Mouse (Mus musculus) forebrain, embryonic 11.5 days (tissue): Measurements from ENCODE around the gene Cacna2d1. TPM values are rescaled to one million over a fixed set of nuclear protein-coding genes. Genes with fewer than 3 reads are reported as not detected.

Experiments used
- ATAC-seq: fragments of 200-750 bp; cut with Nextera tagmentation; replicated peaks from 2 replicates; pipeline ENCODE4 v1.8.0; 2017; ENCODE audit warnings: moderate TSS enrichment; ENCODE audit not compliant: low FRiP score
- DNase-seq: peaks from one replicate; pipeline ENCODE4 v3.0.0-alpha.2; 2017; ENCODE audit warnings: low spot score
- H3K27ac ChIP-seq: fragments of 300-500 bp; sonication (generic); 2 replicates; pipeline ENCODE4 v1.5.1; 2014; ENCODE audit warnings: low read depth, low read length
- H3K27me3 ChIP-seq: fragments of 300-500 bp; sonication (generic); 2 replicates; pipeline ENCODE4 v1.6.1; 2014; ENCODE audit warnings: mild to moderate bottlenecking, low read length, mixed read lengths; ENCODE audit not compliant: control insufficient read depth, insufficient read depth
- H3K36me3 ChIP-seq: fragments of 300-500 bp; sonication (generic); 2 replicates; pipeline ENCODE4 v1.6.1; 2014; ENCODE audit warnings: mild to moderate bottlenecking, low read length, moderate library complexity, mixed read lengths; ENCODE audit not compliant: control insufficient read depth, insufficient read depth
- H3K4me1 ChIP-seq: fragments of 300-500 bp; sonication (generic); replicated peaks from 2 replicates; pipeline ENCODE4 v1.6.1; 2014; ENCODE audit warnings: low read length, mixed read lengths; ENCODE audit not compliant: control insufficient read depth, insufficient read depth
- H3K4me2 ChIP-seq: fragments of 300-500 bp; sonication (generic); 2 replicates; pipeline ENCODE4 v1.6.1; 2014; ENCODE audit warnings: low read depth, mild to moderate bottlenecking, low read length, moderate library complexity, mixed read lengths; ENCODE audit not compliant: severe bottlenecking
- H3K4me3 ChIP-seq: fragments of 300-500 bp; sonication (generic); 2 replicates; pipeline ENCODE4 v1.5.1; 2014; ENCODE audit warnings: low read depth, low read length
- H3K9ac ChIP-seq: fragments of 300-500 bp; sonication (generic); 2 replicates; pipeline ENCODE4 v1.6.1; 2014; ENCODE audit warnings: low read length
- H3K9me3 ChIP-seq: fragments of 300-500 bp; sonication (generic); 2 replicates; pipeline ENCODE4 v1.6.1; 2016; ENCODE audit warnings: low read length, mixed read lengths; ENCODE audit not compliant: control insufficient read depth
- WGBS: fragments of 180-500 bp; shearing (Covaris S2); extraction: QIAGEN DNeasy Blood & Tissue Kit; methylation state at CpG from one replicate; pipeline ENCODE4 v1.1.7; 2014; 5-methylcytosine and 5-hydroxymethylcytosine counted together
- polyA plus RNA-seq: library from polyadenylated mRNA; unstranded; fragments of >200 nt; fragmentation: Nextera tagmentation; extraction: Ambion mirVana; gene quantifications from 2 replicates; pipeline ENCODE4 v1.2.1, GENCODE M21; 2014

Cacna2d1 gene
- polyA plus RNA-seq, 1 experiment from 2014 or later: 21.9 TPM

DNA sequence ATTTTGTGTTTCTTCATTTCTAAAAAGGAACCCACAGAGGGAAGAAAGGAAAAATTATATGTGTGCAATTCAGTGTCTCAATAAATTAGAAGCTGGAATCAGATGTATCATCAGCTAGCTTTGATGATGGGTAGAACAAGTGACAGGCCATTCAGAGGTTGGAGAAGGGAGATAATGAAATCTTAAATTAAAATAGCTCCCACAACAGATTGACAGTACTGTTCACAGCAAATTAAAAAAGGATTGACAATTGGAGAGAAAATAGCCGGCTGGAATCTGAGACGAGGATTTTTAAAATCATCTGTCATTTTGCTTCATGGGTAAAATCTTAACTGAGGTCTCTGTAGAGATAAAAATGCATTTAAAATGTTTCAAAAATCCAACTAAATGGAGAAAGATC is 290.9 kb downstream of the Cacna2d1 start:
- H3K9me3 ChIP-seq: no peaks in the 10 kb centered on the region
- no peaks in the 10 kb centered on the region for H3K36me3 ChIP-seq
- no peak overlapping the region for H3K9ac ChIP-seq
- 75% methylated on average over 2 of the region's 2 CpGs for WGBS
- no peaks in the 10 kb centered on the region for H3K4me1 ChIP-seq
- no peak overlapping the region for H3K27ac ChIP-seq
- DNase-seq (no peak), ATAC-seq (no peak)
- no peaks in the 10 kb centered on the region for H3K27me3 ChIP-seq
- no peak overlapping the region for H3K4me2 ChIP-seq
- no peak overlapping the region for H3K4me3 ChIP-seq

DNA sequence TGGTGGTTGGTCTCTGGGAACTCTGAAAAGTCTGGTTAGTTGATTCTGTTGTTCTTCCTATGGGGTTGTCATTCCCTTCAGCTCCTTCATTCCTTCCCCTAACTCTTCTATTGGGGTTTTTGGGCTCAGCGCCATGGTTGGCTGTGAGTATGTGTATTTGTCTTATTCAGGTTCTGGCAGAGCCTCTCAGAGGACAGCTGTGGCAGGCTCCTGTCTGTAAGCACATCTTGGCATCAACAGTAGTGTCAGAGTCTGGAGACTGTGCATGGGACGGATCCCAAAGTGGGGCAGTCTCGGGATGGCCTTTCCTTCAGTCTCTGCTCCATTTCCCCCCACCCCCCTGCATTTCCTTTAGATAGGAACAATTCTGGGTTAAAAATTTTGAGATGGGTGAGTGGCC is 294.9 kb downstream of the Cacna2d1 start:
- no peaks in the 10 kb centered on the region for H3K27me3 ChIP-seq
- H3K4me3 ChIP-seq: no peak overlapping the region
- H3K9ac ChIP-seq: no peak overlapping the region
- WGBS: 89% methylated on average over 3 of the region's 3 CpGs
- no peaks in the 10 kb centered on the region for H3K4me1 ChIP-seq
- no peak overlapping the region for H3K27ac ChIP-seq
- ATAC-seq (no peak), DNase-seq (no peak)
- no peaks in the 10 kb centered on the region for H3K9me3 ChIP-seq
- no peaks in the 10 kb centered on the region for H3K36me3 ChIP-seq
- H3K4me2 ChIP-seq: no peak overlapping the region

DNA sequence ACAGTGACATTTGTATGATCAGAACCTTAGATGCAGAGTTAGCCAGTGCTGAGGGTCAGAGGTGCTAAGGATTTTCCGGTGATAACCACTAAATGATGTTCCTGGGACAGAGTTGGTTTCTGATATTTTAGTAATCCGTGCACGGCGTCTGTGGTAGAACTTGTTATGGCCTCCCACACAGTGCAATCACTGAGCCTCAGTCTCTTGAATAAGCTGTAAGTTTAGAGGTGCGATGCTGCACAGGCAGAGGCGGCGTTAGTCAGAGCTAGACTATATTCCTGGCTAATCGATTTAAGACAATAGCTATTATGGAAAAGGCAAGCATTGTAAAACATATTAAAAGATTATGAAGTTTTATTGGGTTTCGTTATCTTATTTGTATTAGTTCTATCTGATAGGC is 297.0 kb downstream of the Cacna2d1 start:
- Histone ChIP-seq H3K4me1 (peaks cover 3% of the 10 kb centered on the region; the same call in 1 of the 2 replicates), H3K4me3 (no peak overlapping the region), H3K9me3 (no peaks in the 10 kb centered on the region), H3K4me2 (no peak overlapping the region), H3K36me3 (no peaks in the 10 kb centered on the region), H3K27ac (no peak overlapping the region), H3K9ac (no peak overlapping the region), H3K27me3 (no peaks in the 10 kb centered on the region)
- ATAC-seq (no peak), DNase-seq (no peak)
- WGBS: 88% methylated on average over 9 of the region's 9 CpGs

DNA sequence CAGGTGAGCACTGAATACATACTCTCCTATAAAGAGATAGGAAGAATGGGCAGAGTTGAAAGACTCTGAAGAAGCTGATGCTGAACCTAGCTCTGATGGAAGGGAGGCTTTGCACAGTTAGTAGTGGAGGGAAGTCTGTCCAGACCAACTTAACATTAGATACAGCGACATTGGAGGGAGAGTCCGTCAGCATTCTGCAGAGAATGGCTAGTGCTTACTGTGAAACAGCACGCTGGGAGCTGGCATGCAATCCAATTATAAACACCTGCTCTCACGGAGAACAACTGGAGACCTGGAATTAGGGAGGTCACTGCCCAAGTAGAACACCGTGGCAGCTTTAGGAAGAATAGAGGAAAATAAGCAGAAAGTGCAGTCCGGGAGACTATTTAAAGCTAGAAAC is 300.4 kb downstream of the Cacna2d1 start:
- WGBS: 17% methylated on average over 6 of the region's 6 CpGs
- no peak overlapping the region for H3K4me3 ChIP-seq
- DNase-seq (no peak), ATAC-seq (no peak)
- H3K9ac ChIP-seq: no peak overlapping the region
- H3K27ac ChIP-seq: no peak overlapping the region
- no peaks in the 10 kb centered on the region for H3K27me3 ChIP-seq
- peaks cover 3% of the 10 kb centered on the region; the same call in 1 of the 2 replicates for H3K4me1 ChIP-seq
- H3K36me3 ChIP-seq: no peaks in the 10 kb centered on the region
- H3K4me2 ChIP-seq: no peak overlapping the region
- H3K9me3 ChIP-seq: no peaks in the 10 kb centered on the region

DNA sequence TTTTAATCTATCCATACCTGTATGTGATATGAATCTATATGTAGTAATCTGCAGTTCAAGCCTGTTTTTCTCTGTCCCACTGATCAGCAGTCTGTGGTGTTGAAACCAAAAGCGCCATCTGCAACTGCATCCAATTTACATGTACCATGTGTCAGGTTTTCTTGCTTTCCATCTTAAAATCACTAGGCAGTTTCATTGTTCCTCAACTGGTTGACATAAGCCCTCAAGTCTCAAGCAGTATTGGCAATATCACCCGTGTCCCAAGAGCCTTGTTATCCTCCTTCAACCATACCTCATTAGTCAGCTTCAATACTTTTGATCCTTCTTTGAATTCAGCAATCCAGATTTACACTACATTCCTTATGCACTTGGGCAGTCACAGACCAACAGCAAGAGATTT is 301.4 kb downstream of the Cacna2d1 start:
- H3K27ac ChIP-seq: no peak overlapping the region
- H3K9ac ChIP-seq: no peak overlapping the region
- H3K36me3 ChIP-seq: no peaks in the 10 kb centered on the region
- H3K4me1 ChIP-seq: peaks cover 3% of the 10 kb centered on the region; the same call in 1 of the 2 replicates
- H3K9me3 ChIP-seq: no peaks in the 10 kb centered on the region
- peak; percentile 22; the same call in 1 of the 2 replicates for ATAC-seq
- DNase-seq: no peak
- no peak overlapping the region for H3K4me3 ChIP-seq
- H3K27me3 ChIP-seq: no peaks in the 10 kb centered on the region
- 61% methylated on average over 2 of the region's 2 CpGs for WGBS
- no peak overlapping the region for H3K4me2 ChIP-seq

GRCm38 (mm10) chr5:16236608-16237007 is 302.1 kb downstream of the Cacna2d1 start:
- Histone ChIP-seq H3K27me3 (no peaks in the 10 kb centered on the region), H3K9me3 (no peaks in the 10 kb centered on the region), H3K36me3 (no peaks in the 10 kb centered on the region), H3K4me2 (no peak overlapping the region), H3K4me1 (peaks cover 3% of the 10 kb centered on the region; the same call in 1 of the 2 replicates), H3K9ac (no peak overlapping the region), H3K4me3 (no peak overlapping the region), H3K27ac (no peak overlapping the region)
- DNase-seq (no peak), ATAC-seq (no peak)
- WGBS: 78% methylated on average over 4 of the region's 4 CpGs

DNA sequence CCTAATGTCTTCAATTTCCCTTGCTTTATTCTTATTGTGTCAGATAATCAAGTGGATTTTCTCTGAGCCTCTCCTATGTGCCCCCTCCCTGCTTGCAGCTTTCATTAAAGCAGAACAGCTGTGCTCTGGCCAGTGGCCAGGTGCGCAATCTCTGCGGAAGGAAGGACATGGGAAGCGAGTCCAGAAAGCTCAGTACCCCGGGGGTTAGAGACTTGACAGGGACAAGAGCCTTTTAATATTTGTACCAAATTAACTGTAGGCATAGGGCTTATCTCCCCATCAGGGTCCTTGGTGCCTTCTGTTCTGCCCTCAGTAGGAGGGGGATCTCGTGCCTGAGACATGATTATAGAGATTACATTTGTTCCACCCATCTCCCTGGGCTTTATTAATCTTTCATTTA is 303.5 kb downstream of the Cacna2d1 start:
- Histone ChIP-seq H3K27ac (no peak overlapping the region), H3K9me3 (no peaks in the 10 kb centered on the region), H3K36me3 (no peaks in the 10 kb centered on the region), H3K4me3 (no peak overlapping the region), H3K4me1 (peaks cover 3% of the 10 kb centered on the region; the same call in 1 of the 2 replicates), H3K9ac (no peak overlapping the region), H3K27me3 (no peaks in the 10 kb centered on the region), H3K4me2 (no peak overlapping the region)
- DNase-seq: peak; percentile 55
- WGBS: 44% methylated on average over 5 of the region's 5 CpGs
- ATAC-seq: peak; percentile 73

- no peaks in the 10 kb centered on the region for H3K9me3 ChIP-seq
- H3K36me3 ChIP-seq: no peaks in the 10 kb centered on the region
- WGBS: 32% methylated on average over 3 of the region's 3 CpGs
- no peaks in the 10 kb centered on the region for H3K4me1 ChIP-seq
- H3K9ac ChIP-seq: no peak overlapping the region
- H3K4me3 ChIP-seq: no peak overlapping the region
- ATAC-seq (no peak), DNase-seq (no peak)
- no peak overlapping the region for H3K4me2 ChIP-seq
- H3K27ac ChIP-seq: no peak overlapping the region
- no peaks in the 10 kb centered on the region for H3K27me3 ChIP-seq
Measured at GRCm38 (mm10) chr5:16240255-16240654, 305.8 kb downstream of the Cacna2d1 start.

- H3K4me2 ChIP-seq: no peak overlapping the region
- DNase-seq: no peak
- H3K4me3 ChIP-seq: no peak overlapping the region
- no peaks in the 10 kb centered on the region for H3K4me1 ChIP-seq
- H3K9me3 ChIP-seq: no peaks in the 10 kb centered on the region
- H3K27me3 ChIP-seq: no peaks in the 10 kb centered on the region
- no peak overlapping the region for H3K27ac ChIP-seq
- 67% methylated on average over 2 of the region's 2 CpGs for WGBS
- ATAC-seq: no peak
- H3K9ac ChIP-seq: no peak overlapping the region
- H3K36me3 ChIP-seq: no peaks in the 10 kb centered on the region
Measured at GRCm38 (mm10) chr5:16243599-16243998, 309.1 kb downstream of the Cacna2d1 start.
